ENCODE assay signal across 15 mouse cellular contexts in genomic region chr10:66931505-66931904, GRCm38 (mm10).
DNase-seq lines count a peak whose midpoint lies in the region; ATAC-seq lines count a peak whose summit lies in the region.
"Had no signal": no experiment of that assay in that cellular context is flagged by ENCODE, and none has a peak within 500 bp of the region (broad histone marks: within the 10 kb centered on the region; RNA-seq: fewer than 3 reads in every experiment).

No protein-coding gene starts in this region.

- peak; percentile 40 for DNase-seq in kidney, adult 18-20 months
- DNase-seq in gastrocnemius, adult 8-10 months (ENCODE audit: low spot score in 2 of 2), result peak; percentile 16 to 24
- DNase-seq in heart, postnatal 36 days, result peak; percentile 69 to 73
- no peak for DNase-seq in ovary, postnatal 36 days (ENCODE audit: low spot score)
- DNase-seq in c-Kit-positive CD71-positive TER-119-positive erythroid progenitor cells, embryonic 14.5 days (ENCODE audit: low spot score), result no peak
- DNase-seq: cerebellum, adult 11-12 months; forebrain, postnatal 0 days; retina, postnatal 1 day had no signal

- no peaks in the 10 kb centered on the region for H3K9me3 ChIP-seq in kidney, embryonic 16.5 days (ENCODE audit: low read length)
- H3K9me3 ChIP-seq: limb, embryonic 12.5 days; megakaryocyte, embryonic 14.5 days; stomach, embryonic 15.5 days had no signal

- no peak overlapping the region for H3K4me2 ChIP-seq in kidney, embryonic 16.5 days (replicated peaks; ENCODE audit: low read depth, low read length)
- H3K4me2 ChIP-seq: limb, embryonic 12.5 days; stomach, embryonic 15.5 days had no signal

- no peak overlapping the region for H3K4me3 ChIP-seq in kidney, embryonic 16.5 days (ENCODE audit: low read length)
- H3K4me3 ChIP-seq in macrophage (ENCODE audit: inconsistent target), result no peak overlapping the region
- H3K4me3 ChIP-seq: layer of hippocampus, adult 2 months; limb, embryonic 12.5 days; stomach, embryonic 15.5 days had no signal

- no peaks in the 10 kb centered on the region for H3K36me3 ChIP-seq in kidney, embryonic 16.5 days (ENCODE audit: insufficient read depth, low read length)
- no peaks in the 10 kb centered on the region for H3K36me3 ChIP-seq in macrophage (ENCODE audit: inconsistent target)
- H3K36me3 ChIP-seq: limb, embryonic 12.5 days; stomach, embryonic 15.5 days had no signal

- H3K27ac ChIP-seq in kidney, embryonic 16.5 days (ENCODE audit: low read length), result no peak overlapping the region
- H3K27ac ChIP-seq in macrophage, result peak overlapping the region; percentile 98
- H3K27ac ChIP-seq: layer of hippocampus, adult 2 months; limb, embryonic 12.5 days had no signal

- H3K79me2 ChIP-seq in macrophage (ENCODE audit: inconsistent target), result no peaks in the 10 kb centered on the region

- intact Hi-C loops in heart, postnatal 36 days (cut with DNase I), result no loop called here

- 72% methylated on average over 7 of the region's 7 CpGs for WGBS in kidney, embryonic 16.5 days
- 46% methylated on average over 7 of the region's 7 CpGs for WGBS in macrophage (ENCODE audit: missing documents)

- no peak overlapping the region for H3K9ac ChIP-seq in kidney, embryonic 16.5 days (replicated peaks; ENCODE audit: low read length)
- H3K9ac ChIP-seq: forebrain, postnatal 0 days; limb, embryonic 12.5 days; stomach, embryonic 15.5 days had no signal

- H3K4me1 ChIP-seq in kidney, embryonic 16.5 days (ENCODE audit: insufficient read depth, low read length), result peaks cover 14% of the 10 kb centered on the region; the same call in 1 of the 2 replicates
- H3K4me1 ChIP-seq: stomach, embryonic 15.5 days had no signal

- no peak for ATAC-seq in kidney, embryonic 16.5 days (ENCODE audit: low FRiP score, low TSS enrichment)
- ATAC-seq: forebrain, postnatal 0 days had no signal

- H3K27me3 ChIP-seq in kidney, embryonic 16.5 days (ENCODE audit: insufficient read depth, low read length), result no peaks in the 10 kb centered on the region
- H3K27me3 ChIP-seq: CH12.LX; limb, embryonic 12.5 days; megakaryocyte, embryonic 14.5 days; stomach, embryonic 15.5 days had no signal

Comparison
In these comparisons a context has a peak if more than half of its experiments do, and no peak if none do; other contexts are left out.
1. DNase-seq: peak in kidney, adult 18-20 months (single experiment), gastrocnemius, adult 8-10 months (2 of 2) and heart, postnatal 36 days (2 of 2); none in ovary, postnatal 36 days (single experiment) and c-Kit-positive CD71-positive TER-119-positive erythroid progenitor cells, embryonic 14.5 days (single experiment).